Mouse (Mus musculus) cerebellum, adult 2 months (tissue): ENCODE data around the gene Sprn. TPM values are rescaled to one million over a fixed set of nuclear protein-coding genes. Genes with fewer than 3 reads are reported as not detected.

Experiments
- DNase-seq, 2 experiments: peaks; one replicate each; pipeline ENCODE4 v3.0.0; 2021
- H3K27ac ChIP-seq: fragments of 200-500 bp; 2 replicates; pipeline ENCODE4 v1.5.1; 2012; ENCODE audit warnings: low read length, control low read depth, inconsistent platforms; ENCODE audit not compliant: insufficient read depth
- H3K27me3 ChIP-seq: fragments of 200-500 bp; 2 replicates; pipeline ENCODE4 v1.6.1; 2012; ENCODE audit warnings: inconsistent platforms, mild to moderate bottlenecking, low read length, moderate library complexity; ENCODE audit not compliant: control insufficient read depth, insufficient read depth
- H3K4me1 ChIP-seq: fragments of 200-500 bp; 2 replicates; pipeline ENCODE4 v1.6.1; 2011; ENCODE audit warnings: low read length; ENCODE audit not compliant: control insufficient read depth, insufficient read depth
- H3K4me3 ChIP-seq: fragments of 200-500 bp; replicated peaks from 2 replicates; pipeline ENCODE3; 2011; ENCODE audit warnings: mild to moderate bottlenecking, low read depth, low read length, control low read depth; ENCODE audit not compliant: insufficient read depth
- CTCF ChIP-seq: fragments of 200-500 bp; IDR thresholded peaks from 2 replicates; pipeline ENCODE4 v1.5.1; 2011; ENCODE audit warnings: low read depth, mild to moderate bottlenecking, control low read depth, low read length, moderate library complexity, borderline replicate concordance; ENCODE audit not compliant: insufficient read depth
- POLR2A ChIP-seq: fragments of 200-500 bp; IDR thresholded peaks from 2 replicates; pipeline ENCODE4 v1.6.1; 2011; ENCODE audit warnings: low read length, control low read depth, borderline replicate concordance; ENCODE audit not compliant: insufficient read depth
- WGBS: fragments of 180-500 bp; shearing (Covaris S2); methylation state at CpG from one replicate; pipeline ENCODE4 v1.1.7; 2018; 5-methylcytosine and 5-hydroxymethylcytosine counted together
- polyA plus RNA-seq: library from polyadenylated mRNA; depleted of rRNA; stranded (reverse); fragments of >200 nt; gene quantifications from 2 replicates; pipeline ENCODE4 v1.2.3, GENCODE M21; 2012

The Sprn gene
- polyA plus RNA-seq, 1 experiment: 25.9 TPM

DNA sequence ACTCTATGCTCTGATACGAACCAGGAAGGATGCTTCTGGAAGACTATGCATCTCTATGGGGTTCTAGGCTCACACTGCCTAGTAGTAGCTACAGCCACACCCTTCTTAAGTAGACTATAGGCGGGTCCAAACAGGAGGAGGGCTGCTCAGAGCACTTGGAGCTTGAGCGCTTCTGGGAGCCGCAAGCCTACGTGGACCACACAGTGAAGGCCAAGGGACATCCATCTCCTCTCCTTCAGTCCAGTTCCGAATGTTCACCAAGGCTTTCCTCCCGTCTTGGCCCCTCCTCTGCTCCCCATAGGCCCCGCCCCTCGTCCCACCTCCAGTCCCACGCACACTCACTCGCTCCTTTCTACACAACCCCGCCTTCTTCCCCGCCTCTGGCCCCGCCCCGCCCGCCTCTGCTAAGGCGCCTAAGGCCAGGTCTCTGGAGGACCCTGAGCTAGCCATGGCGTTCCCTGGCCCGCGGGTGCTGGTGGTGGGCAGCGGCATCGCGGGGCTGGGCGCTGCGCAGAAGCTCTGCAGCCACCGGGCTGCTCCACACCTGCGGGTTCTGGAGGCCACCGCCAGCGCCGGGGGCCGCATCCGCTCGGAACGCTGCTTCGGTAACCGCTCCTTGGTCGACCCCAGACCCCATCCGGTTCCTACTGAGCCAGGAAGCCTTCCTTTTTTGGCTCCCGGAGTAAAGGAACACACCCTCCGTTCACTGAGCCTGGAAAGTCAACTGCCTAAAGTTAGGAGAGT, 29.2 kb downstream of the Sprn start:
- WGBS: under 1% methylated on average over 40 of the region's 40 CpGs
- Histone ChIP-seq H3K4me1 (0 out of 2 replicates have a peak, but pooled peaks cover 2% of the 10 kb centered on the region), H3K4me3 (peak overlapping the region; percentile 55), H3K27me3 (no peaks in the 10 kb centered on the region), H3K27ac (no peak overlapping the region)
- peak; percentile 92 to 93 for DNase-seq
- TF ChIP-seq POLR2A (peak; percentile 78; the same call in 1 of the 2 replicates), CTCF (no peak)

DNA sequence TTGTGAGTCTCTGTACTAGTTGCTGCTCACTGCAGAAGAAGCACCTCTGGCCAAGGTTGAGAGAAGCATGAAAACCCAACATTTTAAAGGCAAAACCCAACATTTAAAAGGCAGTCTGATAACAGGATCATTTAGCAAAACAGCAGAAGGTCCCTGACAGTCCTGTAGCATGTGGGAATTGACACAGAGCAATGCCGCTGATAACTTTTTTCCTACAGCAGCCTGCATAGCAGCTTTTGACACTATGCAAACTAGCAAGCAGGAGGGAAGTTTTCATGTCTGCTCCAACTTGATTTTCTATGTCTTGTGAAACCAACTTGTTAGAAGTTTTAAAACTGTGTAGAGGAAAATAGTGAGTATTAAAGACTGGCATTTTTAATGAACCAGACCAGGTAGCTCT, 30.3 kb downstream of the Sprn start:
- TF ChIP-seq CTCF (no peak), POLR2A (no peak)
- Histone ChIP-seq H3K27ac (no peak overlapping the region), H3K27me3 (no peaks in the 10 kb centered on the region), H3K4me1 (0 out of 2 replicates have a peak, but pooled peaks cover 2% of the 10 kb centered on the region), H3K4me3 (no peak overlapping the region)
- WGBS: 94% methylated on average over 1 of the region's 1 CpGs
- no peak for DNase-seq

DNA sequence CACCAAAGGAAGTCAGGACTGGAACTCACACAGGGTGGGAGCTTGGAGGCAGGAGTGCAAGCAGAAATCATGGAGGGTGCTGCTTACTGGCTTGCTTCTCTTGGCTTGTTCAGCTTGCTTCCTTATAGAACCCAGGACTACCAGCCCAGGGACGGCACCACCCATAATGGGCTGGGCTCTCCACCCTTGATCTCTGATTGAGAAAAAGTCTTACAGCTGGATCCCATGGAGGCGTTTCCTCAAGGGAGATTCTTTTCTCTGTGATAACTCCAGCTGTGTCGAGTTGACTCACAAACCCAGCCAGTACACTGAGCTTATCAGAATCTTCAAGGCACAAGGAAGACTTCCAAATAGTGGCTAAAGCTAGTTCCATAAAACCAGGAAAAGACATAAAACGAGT, 31.9 kb downstream of the Sprn start:
- no peak overlapping the region for H3K4me3 ChIP-seq
- DNase-seq: no peak
- 33% methylated on average over 4 of the region's 4 CpGs for WGBS
- TF ChIP-seq CTCF (no peak), POLR2A (no peak)
- no peaks in the 10 kb centered on the region for H3K27me3 ChIP-seq
- 0 out of 2 replicates have a peak, but pooled peaks cover 2% of the 10 kb centered on the region for H3K4me1 ChIP-seq
- H3K27ac ChIP-seq: no peak overlapping the region

DNA sequence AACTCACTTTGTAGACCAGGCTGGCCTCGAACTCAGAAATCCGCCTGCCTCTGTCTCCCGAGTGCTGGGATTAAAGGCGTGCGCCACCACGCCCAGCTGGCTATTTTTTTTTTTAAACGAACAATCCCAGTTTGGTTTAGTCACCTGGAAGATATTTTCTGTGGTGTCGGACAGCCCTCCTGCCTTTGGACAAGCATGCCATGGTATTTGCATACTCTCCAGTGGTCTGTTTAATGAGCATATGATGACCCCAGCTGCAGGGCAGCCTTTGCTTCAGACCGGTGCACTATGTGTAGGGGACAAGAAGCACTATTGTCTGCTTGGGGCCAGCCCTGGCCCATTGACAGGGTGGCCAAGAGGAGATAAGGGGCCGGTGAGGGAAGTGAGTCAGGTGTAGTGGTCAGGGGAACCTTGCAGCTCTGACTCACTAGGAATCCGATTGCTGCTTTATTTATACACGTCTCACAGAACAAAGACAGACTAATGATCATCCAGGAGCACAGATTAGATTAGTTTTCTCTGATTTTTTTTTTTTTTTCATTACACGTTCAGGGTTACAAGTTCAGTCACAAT, 33.3 kb downstream of the Sprn start:
- WGBS: 75% methylated on average over 13 of the region's 13 CpGs
- TF ChIP-seq POLR2A (no peak), CTCF (no peak)
- Histone ChIP-seq H3K27ac (no peak overlapping the region), H3K27me3 (no peaks in the 10 kb centered on the region), H3K4me1 (peaks cover 7% of the 10 kb centered on the region; the same call in 1 of the 2 replicates), H3K4me3 (no peak overlapping the region)
- no peak for DNase-seq

DNA sequence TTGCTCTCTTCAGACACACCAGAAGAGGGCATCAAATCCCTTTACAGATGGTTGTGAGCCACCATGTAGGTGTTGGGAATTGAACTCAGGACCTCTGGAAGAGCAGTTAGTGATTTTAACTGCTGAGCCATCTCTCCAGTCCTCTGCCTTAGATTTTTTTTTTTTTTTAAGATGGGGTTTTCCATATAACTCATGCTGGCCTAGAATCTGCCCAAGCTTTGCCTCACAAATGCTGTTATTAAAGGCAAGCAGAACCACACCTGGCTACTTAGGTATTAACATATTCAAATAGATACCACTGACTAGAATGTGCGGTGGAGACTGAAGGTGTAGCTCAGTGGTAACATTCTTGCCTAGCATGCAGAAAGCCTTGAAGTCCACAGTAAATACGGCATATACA, 34.2 kb downstream of the Sprn start:
- 93% methylated on average over 2 of the region's 2 CpGs for WGBS

DNA sequence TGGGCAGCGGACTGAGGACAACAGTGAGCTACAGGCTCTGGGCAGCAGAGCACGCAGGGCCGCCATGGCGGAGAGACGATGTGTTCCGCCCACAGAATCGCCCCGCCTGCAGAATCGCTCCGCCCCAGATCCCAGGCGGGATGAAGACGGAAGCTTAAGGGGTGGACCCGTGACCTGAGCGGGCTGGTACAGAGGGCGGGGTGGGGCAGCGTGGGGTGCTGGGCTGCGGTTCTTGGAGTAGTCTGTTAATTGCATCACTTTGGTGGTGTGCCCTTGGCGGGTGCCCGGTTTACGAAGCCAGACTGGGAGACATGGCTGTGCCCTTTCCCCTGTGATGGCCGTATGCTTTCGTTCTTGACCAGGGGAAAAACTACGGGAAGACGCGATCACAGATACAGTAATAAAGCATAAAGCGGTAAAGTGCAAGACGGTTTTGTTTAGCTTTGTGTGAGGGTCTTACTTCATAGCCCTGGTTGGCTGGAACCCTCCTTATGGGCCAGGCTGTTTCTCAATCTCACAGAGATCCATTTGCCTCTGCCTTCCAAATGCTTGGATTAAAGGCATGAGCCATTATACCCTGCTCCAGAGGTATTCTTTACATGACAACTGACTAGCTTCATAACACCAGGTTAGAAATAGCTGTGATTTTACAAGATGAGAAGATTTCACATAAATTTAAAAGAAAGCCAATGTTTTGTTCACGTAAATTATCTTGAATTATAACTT, 38.2 kb downstream of the Sprn start, which contains the start of gene Echs1:
Gene Echs1, minus strand, starts transcription at position 148 of the 726 bp plus-strand sequence.
- 3% methylated on average over 28 of the region's 28 CpGs for WGBS
- peak within 1 kb of the TSS; percentile 94 for H3K4me3 ChIP-seq
- no peaks in the 10 kb centered on the region for H3K27me3 ChIP-seq
- peak; percentile 88 to 90 for DNase-seq
- peak within 1 kb of the TSS; percentile 86 for H3K27ac ChIP-seq
- TF ChIP-seq POLR2A (peak; percentile 75), CTCF (no peak)
- H3K4me1 ChIP-seq: peaks cover 5% of the 10 kb centered on the region

More for the DNA sequence above, 34.2 kb downstream of the Sprn start:
- H3K4me3 ChIP-seq: no peak overlapping the region
- H3K27me3 ChIP-seq: no peaks in the 10 kb centered on the region
- H3K4me1 ChIP-seq: peaks cover 5% of the 10 kb centered on the region; the same call in 1 of the 2 replicates
- no peak for DNase-seq
- H3K27ac ChIP-seq: no peak overlapping the region
- TF ChIP-seq POLR2A (no peak), CTCF (no peak)

DNA sequence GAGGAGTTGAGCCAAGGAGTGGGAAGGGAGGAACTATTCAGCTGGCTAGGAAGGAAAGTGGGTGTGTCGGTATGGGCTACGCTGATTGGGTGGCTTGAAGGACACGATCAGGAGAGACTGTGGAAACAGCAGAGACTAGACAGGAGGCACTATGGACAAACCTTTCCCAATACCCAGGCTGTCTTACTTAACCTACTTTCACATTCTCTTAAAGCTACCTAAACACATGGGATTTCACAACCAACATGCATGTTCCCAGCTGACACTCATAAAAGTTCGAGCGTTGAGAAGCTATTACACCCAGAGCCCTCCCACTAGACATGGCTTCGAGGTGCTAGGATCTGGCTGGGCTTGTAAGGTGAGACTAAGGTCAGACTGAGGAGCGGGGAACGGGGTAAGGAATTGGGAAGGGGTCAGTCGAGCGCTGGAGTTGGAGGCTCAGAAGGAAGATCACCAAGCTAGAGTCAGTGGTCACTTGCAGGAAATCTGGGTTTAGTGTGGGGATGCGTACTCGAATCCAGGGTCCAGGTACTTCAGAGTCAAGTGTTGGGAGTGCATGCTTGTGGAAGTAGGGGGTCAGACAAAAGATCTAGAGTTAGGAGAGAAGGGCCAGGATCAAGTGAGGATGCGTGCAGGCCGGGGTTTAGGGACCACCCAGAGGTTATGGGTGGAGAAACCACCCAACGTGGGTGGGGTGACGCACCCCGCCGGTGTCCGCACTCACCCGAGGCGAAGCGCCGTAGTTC, 38.9 kb downstream of the Sprn start, which contains the start of gene Paox:
Gene Paox, plus strand, starts transcription at position 217 of the 746 bp plus-strand sequence.
- Histone ChIP-seq H3K4me1 (peaks cover 5% of the 10 kb centered on the region), H3K4me3 (peak within 1 kb of the TSS; percentile 94), H3K27me3 (no peaks in the 10 kb centered on the region), H3K27ac (peak within 1 kb of the TSS; percentile 86)
- WGBS: 2% methylated on average over 23 of the region's 23 CpGs
- DNase-seq: peak in 1 of 2 experiments; percentile 46
- TF ChIP-seq POLR2A (no peak), CTCF (no peak)
